Mouse (Mus musculus) central nervous system, embryonic 14 days (tissue): ENCODE results near the gene Tlr11. TPM values are rescaled to one million over a fixed set of nuclear protein-coding genes. Genes with fewer than 3 reads are reported as not detected.

Source experiments
- polyA plus RNA-seq: library from polyadenylated mRNA; depleted of rRNA; stranded (reverse); fragments of >200 nt; gene quantifications from 2 replicates; pipeline ENCODE4 v1.2.3, GENCODE M21; 2012; rRNA removed

Tlr11 gene
- not detected in 2 replicates for polyA plus RNA-seq

GRCm38 (mm10) chr14:50357593-50357992, at the start of gene Tlr11:
Gene Tlr11 (plus strand): TSS chr14:50357914.

GRCm38 (mm10) chr14:50326661-50327060, 31.1 kb upstream of the Tlr11 start, which contains the start of gene Olfr734:
Gene Olfr734 (minus strand): TSS chr14:50326761.

GRCm38 (mm10) chr14:50348796-50349195, 8.9 kb upstream of the Tlr11 start, which contains the start of gene Olfr735:
Gene Olfr735 (minus strand): TSS chr14:50348872.

GRCm38 (mm10) chr14:50380863-50381262, 23.1 kb downstream of the Tlr11 start, which contains the start of gene Olfr736:
Gene Olfr736 (plus strand): TSS chr14:50381163.

GRCm38 (mm10) chr14:50407268-50407667, 49.6 kb downstream of the Tlr11 start, which contains the start of gene Olfr738:
Gene Olfr738 (plus strand): TSS chr14:50407568.

Other genes starting within 250 kb of the Tlr11 start
- gene Olfr727, start 234.7 kb upstream of the Tlr11 start, polyA plus RNA-seq = not detected in 2 replicates
- gene Olfr728, start 215.2 kb upstream of the Tlr11 start, polyA plus RNA-seq = not detected in 2 replicates
- not detected in 2 replicates for gene Olfr729, start 205.0 kb upstream of the Tlr11 start, polyA plus RNA-seq
- not detected in 2 replicates for gene Olfr730, start 169.7 kb upstream of the Tlr11 start, polyA plus RNA-seq
- gene Olfr731, start 116.0 kb upstream of the Tlr11 start, polyA plus RNA-seq = not detected in 2 replicates
- not detected in 2 replicates for gene Olfr732, start 73.7 kb upstream of the Tlr11 start, polyA plus RNA-seq
- not detected in 2 replicates for gene Olfr733, start 56.4 kb upstream of the Tlr11 start, polyA plus RNA-seq
- not detected in 2 replicates for gene Olfr734, start 31.2 kb upstream of the Tlr11 start, polyA plus RNA-seq
- gene Olfr735, start 9.0 kb upstream of the Tlr11 start, polyA plus RNA-seq = not detected in 2 replicates
- not detected in 2 replicates for gene Olfr736, start 23.2 kb downstream of the Tlr11 start, polyA plus RNA-seq
- gene Olfr738, start 49.7 kb downstream of the Tlr11 start, polyA plus RNA-seq = not detected in 2 replicates
- gene Olfr739, start 60.7 kb downstream of the Tlr11 start, polyA plus RNA-seq = not detected in 2 replicates
- not detected in 2 replicates for gene Olfr740, start 87.6 kb downstream of the Tlr11 start, polyA plus RNA-seq
- gene Olfr741, start 114.8 kb downstream of the Tlr11 start, polyA plus RNA-seq = not detected in 2 replicates
- not detected in 2 replicates for gene Olfr742, start 145.7 kb downstream of the Tlr11 start, polyA plus RNA-seq
- gene Olfr743, start 163.9 kb downstream of the Tlr11 start, polyA plus RNA-seq = not detected in 2 replicates